Mouse (Mus musculus) bone marrow, adult 2 months (tissue): ENCODE results near the gene H2-Q1.
"Not testable (repeated sequence)": the region's sequence is repeated elsewhere in the genome, so short reads cannot be mapped to it uniquely, and the experiment has no call there.

Experiments used
- CTCF ChIP-seq: fragments of 200-500 bp; IDR thresholded peaks from 2 replicates; pipeline ENCODE4 v1.5.1; 2011; ENCODE audit warnings: low read length, control low read depth; ENCODE audit not compliant: control insufficient read depth, insufficient read depth
- POLR2A ChIP-seq: fragments of 200-500 bp; IDR thresholded peaks from 2 replicates; pipeline ENCODE4 v1.6.1; 2011; ENCODE audit warnings: low read depth, mild to moderate bottlenecking, control low read depth, low read length, borderline replicate concordance; ENCODE audit not compliant: control insufficient read depth

DNA sequence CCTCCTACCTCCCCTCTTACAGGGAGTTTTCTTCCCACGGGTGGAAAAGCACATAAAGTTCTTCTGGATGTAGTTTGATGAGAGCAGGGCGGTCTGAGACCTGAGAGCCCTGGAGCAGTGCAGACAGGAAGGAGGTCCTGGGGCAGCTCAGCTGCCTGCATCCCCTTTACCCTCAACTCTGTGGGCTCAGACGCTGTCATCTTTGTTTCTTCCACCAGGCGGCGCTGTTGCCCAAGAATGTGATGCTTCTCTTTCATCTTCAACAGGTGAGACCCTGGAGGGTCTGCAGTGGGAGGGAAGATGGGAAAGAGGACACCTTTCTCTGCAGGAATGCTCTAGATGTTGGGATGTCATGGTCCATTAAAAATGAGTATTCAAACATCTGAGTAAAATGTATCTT, 24.4 kb upstream of the H2-Q1 start:
- peak; percentile 63 for TF ChIP-seq CTCF
- not testable (repeated sequence) for TF ChIP-seq POLR2A
